Mouse (Mus musculus) intestine, embryonic 14.5 days (tissue): ENCODE data around the gene Sf3a3. TPM values are rescaled to one million over a fixed set of nuclear protein-coding genes. Genes with fewer than 3 reads are reported as not detected.

Experiments used
- ATAC-seq: fragments of 200-750 bp; cut with Nextera tagmentation; replicated peaks from 2 replicates; pipeline ENCODE4 v1.8.0; 2017; ENCODE audit warnings: low read depth, moderate number of reproducible peaks, moderate TSS enrichment, moderate library complexity; ENCODE audit not compliant: low FRiP score, low TSS enrichment
- DNase-seq: peaks from one replicate; pipeline ENCODE4 v3.0.0-alpha.2; 2018; ENCODE audit warnings: low spot score
- H3K27ac ChIP-seq: fragments of 300-500 bp; sonication (generic); 2 replicates; pipeline ENCODE4 v1.5.1; 2014; ENCODE audit warnings: low read depth, mild to moderate bottlenecking, control low read depth
- H3K27me3 ChIP-seq: fragments of 300-500 bp; sonication (generic); replicated peaks from 2 replicates; pipeline ENCODE4 v1.6.1; 2014; ENCODE audit warnings: low read length, control low read depth; ENCODE audit not compliant: control insufficient read depth, insufficient read depth
- H3K36me3 ChIP-seq: fragments of 300-500 bp; sonication (generic); 2 replicates; pipeline ENCODE4 v1.6.1; 2014; ENCODE audit warnings: low read length, control low read depth; ENCODE audit not compliant: control insufficient read depth, insufficient read depth
- H3K4me1 ChIP-seq: fragments of 300-500 bp; sonication (generic); replicated peaks from 2 replicates; pipeline ENCODE4 v1.6.1; 2014; ENCODE audit warnings: low read length, control low read depth, mixed read lengths; ENCODE audit not compliant: control insufficient read depth, insufficient read depth
- H3K4me2 ChIP-seq: fragments of 300-500 bp; sonication (generic); 2 replicates; pipeline ENCODE4 v1.6.1; 2014; ENCODE audit warnings: low read length
- H3K4me3 ChIP-seq: fragments of 300-500 bp; sonication (generic); 2 replicates; pipeline ENCODE4 v1.5.1; 2014; ENCODE audit warnings: low read depth, low read length, control low read depth, mixed read lengths
- H3K9ac ChIP-seq: fragments of 300-500 bp; sonication (generic); 2 replicates; pipeline ENCODE4 v1.6.1; 2014; ENCODE audit warnings: mild to moderate bottlenecking, low read length
- H3K9me3 ChIP-seq: fragments of 300-500 bp; sonication (generic); 2 replicates; pipeline ENCODE4 v1.6.1; 2016; ENCODE audit warnings: low read length, control low read depth; ENCODE audit not compliant: control insufficient read depth
- WGBS: fragments of 180-500 bp; shearing (Covaris S2); extraction: QIAGEN DNeasy Blood & Tissue Kit; methylation state at CpG from one replicate; pipeline ENCODE4 v1.1.7; 2014; 5-methylcytosine and 5-hydroxymethylcytosine counted together
- microRNA counts: library from miRNA; unstranded; fragments of <30 nt; microRNA quantifications from one replicate; lab custom pipeline; 2016
- microRNA-seq: library from miRNA; unstranded; fragments of <30 nt; microRNA quantifications from one replicate; pipeline ENCODE4, GENCODE M21; 2016
- polyA plus RNA-seq: library from polyadenylated mRNA; unstranded; fragments of >200 nt; fragmentation: Nextera tagmentation; extraction: Ambion mirVana; gene quantifications from 2 replicates; pipeline ENCODE4 v1.2.1, GENCODE M21; 2014

The Sf3a3 gene
- polyA plus RNA-seq, 1 experiment from 2014 or later = 142 TPM

DNA sequence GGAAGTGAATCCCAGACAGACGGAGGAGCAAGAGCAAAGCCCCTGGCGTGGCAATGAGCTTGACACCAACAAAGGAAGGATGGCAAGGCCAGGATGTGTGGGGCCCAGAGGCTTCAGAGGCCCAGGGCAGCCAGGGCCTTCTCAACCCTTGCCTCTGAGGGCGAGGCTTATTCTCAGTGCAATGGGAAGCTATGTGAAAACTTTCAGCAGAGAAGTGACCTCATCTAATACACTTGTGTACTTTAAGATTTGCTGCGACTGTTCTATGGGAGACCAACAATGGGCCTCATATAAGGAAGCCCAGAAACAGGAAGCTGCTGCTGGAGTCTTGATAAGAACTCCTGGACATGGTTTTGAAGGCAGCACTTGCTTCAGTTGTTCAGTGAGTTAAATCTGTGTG is 57.5 kb downstream of the Sf3a3 start:
- 50% methylated on average over 4 of the region's 4 CpGs for WGBS
- Histone ChIP-seq H3K27me3 (no peaks in the 10 kb centered on the region), H3K9me3 (no peaks in the 10 kb centered on the region), H3K4me2 (no peak overlapping the region), H3K4me1 (no peaks in the 10 kb centered on the region), H3K36me3 (0 out of 2 replicates have a peak, but pooled peaks cover 1% of the 10 kb centered on the region), H3K27ac (peak overlapping the region; percentile 14), H3K9ac (no peak overlapping the region), H3K4me3 (no peak overlapping the region)
- ATAC-seq (peak; percentile 74; the same call in 1 of the 2 replicates), DNase-seq (peak; percentile 51)

DNA sequence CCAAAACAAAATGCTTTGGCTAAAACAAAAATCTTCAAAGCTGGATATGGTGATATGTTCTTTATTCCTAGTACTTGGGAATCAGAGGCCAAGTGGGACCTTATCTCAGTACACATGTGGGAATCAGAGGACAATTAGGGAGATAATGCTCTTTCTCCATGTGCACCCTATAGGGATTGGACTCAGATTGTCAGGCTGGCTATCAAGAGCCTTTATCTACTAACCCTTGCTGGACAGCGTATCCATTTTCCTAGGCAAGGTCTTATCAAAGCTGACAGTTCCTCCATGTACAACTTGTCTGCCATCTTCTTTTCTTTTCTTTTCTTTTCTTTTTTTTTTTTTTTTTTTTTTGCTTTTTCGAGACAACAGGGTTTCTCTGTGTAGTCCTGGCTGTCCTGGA is 58.9 kb downstream of the Sf3a3 start:
- DNase-seq (no peak), ATAC-seq (no peak)
- WGBS = 91% methylated on average over 1 of the region's 2 CpGs
- Histone ChIP-seq H3K36me3 (peaks cover 9% of the 10 kb centered on the region; the same call in 1 of the 2 replicates), H3K27me3 (no peaks in the 10 kb centered on the region), H3K4me1 (no peaks in the 10 kb centered on the region), H3K27ac (no peak overlapping the region), H3K9me3 (no peaks in the 10 kb centered on the region), H3K9ac (no peak overlapping the region), H3K4me2 (no peak overlapping the region), H3K4me3 (no peak overlapping the region)

DNA sequence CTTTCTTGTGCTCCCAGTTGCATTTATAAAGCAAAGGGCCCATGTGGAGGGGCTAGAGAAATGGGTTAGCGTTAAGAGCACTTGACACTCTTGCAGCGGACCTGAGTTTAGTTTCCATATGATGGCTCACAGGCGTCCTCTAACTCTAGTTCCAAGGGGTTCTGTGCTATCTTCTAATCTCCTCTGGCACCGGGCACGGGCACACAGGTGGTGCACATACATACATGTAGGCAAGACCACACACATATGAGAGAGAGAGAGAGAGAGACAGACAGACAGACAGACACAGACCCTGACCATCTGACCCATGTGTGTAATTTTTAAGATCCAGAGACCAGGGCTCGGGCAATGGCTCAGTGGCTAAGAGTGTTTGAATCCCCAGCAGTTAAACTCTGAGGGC is 59.4 kb downstream of the Sf3a3 start:
- no peaks in the 10 kb centered on the region for H3K27me3 ChIP-seq
- H3K4me2 ChIP-seq = no peak overlapping the region
- 90% methylated on average over 6 of the region's 6 CpGs for WGBS
- H3K4me1 ChIP-seq = no peaks in the 10 kb centered on the region
- DNase-seq (no peak), ATAC-seq (no peak)
- H3K9ac ChIP-seq = no peak overlapping the region
- no peaks in the 10 kb centered on the region for H3K9me3 ChIP-seq
- H3K27ac ChIP-seq = no peak overlapping the region
- no peak overlapping the region for H3K4me3 ChIP-seq
- peaks cover 15% of the 10 kb centered on the region; the same call in 1 of the 2 replicates for H3K36me3 ChIP-seq

DNA sequence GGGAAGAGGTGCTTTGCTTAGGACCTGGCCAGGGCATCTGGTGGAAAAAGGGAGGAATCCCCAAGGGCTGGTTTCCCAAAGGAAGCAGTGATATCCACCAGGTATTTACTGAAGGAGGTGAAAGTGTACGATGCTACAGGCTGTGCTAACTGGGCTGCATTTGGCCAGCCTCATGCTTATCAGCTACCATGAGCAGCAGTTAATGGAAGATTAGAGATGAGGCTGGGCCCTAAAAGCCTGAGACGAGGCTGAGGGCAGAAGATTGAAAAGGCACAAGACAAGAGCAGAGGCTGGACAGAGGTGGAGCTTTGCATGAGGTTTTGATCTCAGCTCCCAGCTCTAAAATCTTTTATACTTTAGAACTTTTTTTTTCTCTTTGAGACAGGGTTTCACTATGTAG is 59.9 kb downstream of the Sf3a3 start:
- WGBS = 71% methylated on average over 2 of the region's 2 CpGs
- no peaks in the 10 kb centered on the region for H3K27me3 ChIP-seq

DNA sequence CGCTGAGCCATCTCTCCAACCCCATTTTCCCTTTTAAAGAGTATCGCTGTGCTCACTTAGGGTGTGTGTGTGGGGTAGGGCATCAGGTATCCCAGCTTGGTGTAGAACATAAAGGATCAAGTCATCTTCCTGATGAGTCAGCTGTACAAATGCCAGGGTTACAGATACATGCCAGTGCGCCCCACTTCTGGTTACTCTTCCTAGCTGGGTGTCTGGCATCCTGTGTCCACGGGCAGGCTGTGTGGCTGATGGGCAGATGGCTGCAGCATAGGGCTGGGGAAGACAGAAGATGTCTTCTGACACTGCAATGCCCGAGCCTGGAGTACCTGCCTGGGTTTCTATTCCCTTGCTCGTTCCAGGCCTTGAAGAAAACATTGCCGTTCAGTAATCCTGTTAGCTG is 66.8 kb downstream of the Sf3a3 start:
- H3K9me3 ChIP-seq = no peaks in the 10 kb centered on the region
- DNase-seq (no peak), ATAC-seq (no peak)
- no peak overlapping the region for H3K4me3 ChIP-seq
- 92% methylated on average over 7 of the region's 7 CpGs for WGBS
- H3K27me3 ChIP-seq = no peaks in the 10 kb centered on the region
- H3K4me2 ChIP-seq = no peak overlapping the region
- no peak overlapping the region for H3K9ac ChIP-seq
- no peaks in the 10 kb centered on the region for H3K4me1 ChIP-seq
- no peak overlapping the region for H3K27ac ChIP-seq
- H3K36me3 ChIP-seq = peaks cover 77% of the 10 kb centered on the region

More for the DNA sequence above, 59.9 kb downstream of the Sf3a3 start:
- no peak overlapping the region for H3K4me2 ChIP-seq
- no peak overlapping the region for H3K27ac ChIP-seq
- H3K4me3 ChIP-seq = no peak overlapping the region
- H3K36me3 ChIP-seq = peaks cover 18% of the 10 kb centered on the region; the same call in 1 of the 2 replicates
- H3K4me1 ChIP-seq = no peaks in the 10 kb centered on the region
- ATAC-seq (no peak), DNase-seq (no peak)
- no peak overlapping the region for H3K9ac ChIP-seq
- H3K9me3 ChIP-seq = no peaks in the 10 kb centered on the region

MicroRNA genes within 50 kb of the gene (microRNA counts, 519-probe panel; counts per million panel counts)
- microRNA mmu-miR-697 (lab: Ali Mortazavi, UCI) (not detected), microRNA mmu-miR-698 (lab: Ali Mortazavi, UCI) (not detected)

Small RNA genes within 50 kb of the gene (microRNA-seq; reads per million reads assigned to microRNA genes)
- gene Gm24721 (not detected), gene Mir697 (not detected), gene Mir698 (not detected)

Other genes with a start within 250 kb of the Sf3a3 start
- not detected in 2 replicates for gene 3100002H09Rik, start 104.0 kb upstream of the Sf3a3 start, polyA plus RNA-seq
- gene Pou3f1, start 58.0 kb upstream of the Sf3a3 start, polyA plus RNA-seq = 0.17 and 0.27 TPM in 2 replicates
- 57.6 and 65.6 TPM in 2 replicates for gene Utp11, start 21.2 kb upstream of the Sf3a3 start, polyA plus RNA-seq
- gene Fhl3, start 14.1 kb upstream of the Sf3a3 start, polyA plus RNA-seq = 12.9 and 13.6 TPM in 2 replicates
- gene Inpp5b, start 27.1 kb downstream of the Sf3a3 start, polyA plus RNA-seq = 29.4 and 31.2 TPM in 2 replicates
- 11.9 and 13.2 TPM in 2 replicates for gene Mtf1, start 87.3 kb downstream of the Sf3a3 start, polyA plus RNA-seq
- gene Yrdc, start 135.9 kb downstream of the Sf3a3 start, polyA plus RNA-seq = 41.6 and 41.7 TPM in 2 replicates
- 46.0 and 54.4 TPM in 2 replicates for gene 1110065P20Rik, start 136.4 kb downstream of the Sf3a3 start, polyA plus RNA-seq
- 1.0 and 1.5 TPM in 2 replicates for gene Maneal, start 147.4 kb downstream of the Sf3a3 start, polyA plus RNA-seq
- gene Epha10, start 166.1 kb downstream of the Sf3a3 start, polyA plus RNA-seq = 0.19 and 0.20 TPM in 2 replicates
- gene 9930104L06Rik, start 222.3 kb downstream of the Sf3a3 start, polyA plus RNA-seq = 4.4 and 4.8 TPM in 2 replicates
- 138 TPM in 2 replicates for gene Cdca8, start 224.5 kb downstream of the Sf3a3 start, polyA plus RNA-seq